Mouse (Mus musculus) heart, embryonic 11.5 days (tissue): ENCODE measurements around the gene Tspan2. TPM values are rescaled to one million over a fixed set of nuclear protein-coding genes. Genes with fewer than 3 reads are reported as not detected.

Experiments used
- ATAC-seq: fragments of 200-750 bp; cut with Nextera tagmentation; replicated peaks from 2 replicates; pipeline ENCODE4 v1.8.0; 2017; ENCODE audit warnings: moderate library complexity; ENCODE audit not compliant: insufficient number of reproducible peaks, low FRiP score, low TSS enrichment
- H3K27ac ChIP-seq: fragments of 300-500 bp; sonication (generic); 2 replicates; pipeline ENCODE4 v1.5.1; 2014; ENCODE audit warnings: mild to moderate bottlenecking, low read depth, low read length
- H3K27me3 ChIP-seq: fragments of 300-500 bp; sonication (generic); 2 replicates; pipeline ENCODE4 v1.6.1; 2014; ENCODE audit warnings: mild to moderate bottlenecking, low read length, mixed read lengths; ENCODE audit not compliant: control insufficient read depth, insufficient read depth
- H3K36me3 ChIP-seq: fragments of 300-500 bp; sonication (generic); 2 replicates; pipeline ENCODE4 v1.6.1; 2014; ENCODE audit warnings: mild to moderate bottlenecking, low read length, moderate library complexity, mixed read lengths; ENCODE audit not compliant: control insufficient read depth, insufficient read depth
- H3K4me1 ChIP-seq: fragments of 300-500 bp; sonication (generic); 2 replicates; pipeline ENCODE4 v1.6.1; 2014; ENCODE audit warnings: low read length; ENCODE audit not compliant: control insufficient read depth, insufficient read depth
- H3K4me2 ChIP-seq: fragments of 300-500 bp; sonication (generic); 2 replicates; pipeline ENCODE4 v1.6.1; 2014; ENCODE audit warnings: mild to moderate bottlenecking, moderate library complexity
- H3K4me3 ChIP-seq: fragments of 300-500 bp; sonication (generic); 2 replicates; pipeline ENCODE4 v1.5.1; 2014; ENCODE audit warnings: low read depth, low read length
- H3K9ac ChIP-seq: fragments of 300-500 bp; sonication (generic); 2 replicates; pipeline ENCODE4 v1.6.1; 2014; ENCODE audit warnings: mild to moderate bottlenecking, low read depth, low read length, moderate library complexity
- H3K9me3 ChIP-seq: fragments of 300-500 bp; sonication (generic); replicated peaks from 2 replicates; pipeline ENCODE4 v1.6.1; 2016; ENCODE audit warnings: low read length; ENCODE audit not compliant: control insufficient read depth
- WGBS: fragments of 180-500 bp; shearing (Covaris S2); extraction: QIAGEN DNeasy Blood & Tissue Kit; methylation state at CpG from one replicate; pipeline ENCODE4 v1.1.7; 2014; ENCODE audit not compliant: insufficient replicate concordance; 5-methylcytosine and 5-hydroxymethylcytosine counted together
- polyA plus RNA-seq: library from polyadenylated mRNA; unstranded; fragments of >200 nt; fragmentation: Nextera tagmentation; extraction: Ambion mirVana; gene quantifications from 2 replicates; pipeline ENCODE4 v1.2.1, GENCODE M21; 2014

The Tspan2 gene
- polyA plus RNA-seq, 1 experiment from 2014 or later: 34.3 TPM

DNA sequence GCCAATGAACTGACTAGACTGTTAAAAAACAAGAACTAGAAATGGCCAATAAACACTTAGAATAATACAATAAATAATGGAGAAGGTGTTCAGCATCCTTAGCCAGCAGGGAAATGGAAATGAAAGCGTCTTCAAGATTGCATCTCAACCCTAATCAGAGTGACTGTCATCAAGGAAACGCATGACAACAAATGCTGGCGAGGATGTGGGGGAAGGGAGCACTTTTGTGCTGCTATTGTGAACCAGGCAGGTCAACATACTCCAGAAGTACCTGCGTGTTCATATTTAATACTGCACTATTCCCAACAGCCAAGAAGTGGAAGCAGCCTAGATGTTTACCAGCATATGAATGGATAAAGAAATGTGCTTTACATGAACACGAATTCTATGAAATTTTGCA, 4.9 kb upstream of the Tspan2 start:
- Histone ChIP-seq H3K4me3 (no peak overlapping the region), H3K4me1 (peaks cover 4% of the 10 kb centered on the region), H3K4me2 (no peak overlapping the region), H3K9ac (no peak overlapping the region), H3K9me3 (no peaks in the 10 kb centered on the region), H3K27me3 (no peaks in the 10 kb centered on the region), H3K27ac (no peak overlapping the region), H3K36me3 (no peaks in the 10 kb centered on the region)
- WGBS: 53% methylated on average over 5 of the region's 5 CpGs
- ATAC-seq: no peak

GRCm38 (mm10) chr3:102731112-102731511, 3.2 kb upstream of the Tspan2 start:
- Histone ChIP-seq H3K9ac (no peak overlapping the region), H3K36me3 (no peaks in the 10 kb centered on the region), H3K27ac (no peak overlapping the region), H3K4me2 (no peak overlapping the region), H3K4me3 (no peak overlapping the region), H3K9me3 (no peaks in the 10 kb centered on the region), H3K27me3 (no peaks in the 10 kb centered on the region), H3K4me1 (peaks cover 7% of the 10 kb centered on the region)
- no peak for ATAC-seq
- WGBS: 63% methylated on average over 3 of the region's 3 CpGs

- H3K27me3 ChIP-seq: no peaks in the 10 kb centered on the region
- no peak overlapping the region for H3K4me2 ChIP-seq
- no peak overlapping the region for H3K27ac ChIP-seq
- no peaks in the 10 kb centered on the region for H3K9me3 ChIP-seq
- WGBS: 76% methylated on average over 4 of the region's 4 CpGs
- peaks cover 20% of the 10 kb centered on the region for H3K4me1 ChIP-seq
- no peak overlapping the region for H3K4me3 ChIP-seq
- no peak overlapping the region for H3K9ac ChIP-seq
- no peak for ATAC-seq
- H3K36me3 ChIP-seq: no peaks in the 10 kb centered on the region
Measured at GRCm38 (mm10) chr3:102732619-102733018, 1.7 kb upstream of the Tspan2 start.

- no peaks in the 10 kb centered on the region for H3K9me3 ChIP-seq
- no peak overlapping the region for H3K4me2 ChIP-seq
- H3K27me3 ChIP-seq: no peaks in the 10 kb centered on the region
- no peak overlapping the region for H3K9ac ChIP-seq
- H3K36me3 ChIP-seq: no peaks in the 10 kb centered on the region
- no peak overlapping the region for H3K27ac ChIP-seq
- WGBS: 89% methylated on average over 3 of the region's 3 CpGs
- no peak overlapping the region for H3K4me3 ChIP-seq
- H3K4me1 ChIP-seq: peaks cover 24% of the 10 kb centered on the region
- ATAC-seq: no peak
Measured at GRCm38 (mm10) chr3:102733050-102733449, 1.3 kb upstream of the Tspan2 start.

- 11% methylated on average over 6 of the region's 6 CpGs for WGBS
- H3K4me3 ChIP-seq: peak overlapping the region; percentile 83
- H3K27me3 ChIP-seq: no peaks in the 10 kb centered on the region
- no peak for ATAC-seq
- H3K9ac ChIP-seq: peak overlapping the region; percentile 93
- H3K36me3 ChIP-seq: no peaks in the 10 kb centered on the region
- peak overlapping the region; percentile 86 for H3K4me2 ChIP-seq
- peaks cover 33% of the 10 kb centered on the region for H3K4me1 ChIP-seq
- H3K27ac ChIP-seq: peak overlapping the region; percentile 98
- no peaks in the 10 kb centered on the region for H3K9me3 ChIP-seq
Measured at GRCm38 (mm10) chr3:102733936-102734312, 405 bp upstream of the Tspan2 start.

DNA sequence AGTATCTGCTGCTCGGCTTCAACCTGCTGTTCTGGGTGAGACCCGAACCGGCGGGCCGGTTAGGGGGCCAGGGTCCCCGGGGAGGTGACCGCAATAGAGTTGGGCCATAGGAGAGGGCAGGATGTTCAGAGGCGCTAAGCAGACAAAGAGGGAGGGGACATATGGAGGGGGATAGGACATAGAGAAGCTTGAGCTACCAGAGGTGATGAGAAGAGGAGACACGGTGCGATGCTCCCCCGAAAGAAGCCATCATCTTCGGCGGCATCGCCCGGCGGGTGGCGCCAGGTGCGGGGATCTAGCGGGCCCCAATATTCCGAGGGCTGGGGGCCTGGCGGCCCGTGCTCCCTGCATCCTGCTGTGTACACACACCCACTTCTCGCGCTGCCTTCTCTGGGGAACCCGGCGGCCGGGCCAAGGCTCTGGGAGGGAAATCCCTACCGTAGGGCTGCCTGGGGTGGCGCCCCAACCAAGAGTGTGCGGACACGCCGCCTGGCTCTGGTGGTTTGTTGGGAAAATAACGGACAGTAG, 766 bp downstream of the Tspan2 start:
- Histone ChIP-seq H3K36me3 (no peaks in the 10 kb centered on the region), H3K4me3 (peak overlapping the region; percentile 83), H3K9me3 (no peaks in the 10 kb centered on the region), H3K9ac (peak overlapping the region; percentile 93), H3K27me3 (no peaks in the 10 kb centered on the region), H3K4me2 (peak overlapping the region; percentile 86), H3K27ac (peak overlapping the region; percentile 98), H3K4me1 (peaks cover 36% of the 10 kb centered on the region)
- WGBS: 1% methylated on average over 33 of the region's 33 CpGs
- peak; percentile 56 for ATAC-seq

- Histone ChIP-seq H3K4me3 (peak overlapping the region; percentile 83), H3K4me1 (peaks cover 36% of the 10 kb centered on the region), H3K36me3 (no peaks in the 10 kb centered on the region), H3K27me3 (no peaks in the 10 kb centered on the region), H3K9me3 (no peaks in the 10 kb centered on the region), H3K27ac (peak overlapping the region; percentile 98), H3K9ac (peak overlapping the region; percentile 93), H3K4me2 (peak overlapping the region; percentile 86)
- 56% methylated on average over 6 of the region's 6 CpGs for WGBS
- ATAC-seq: no peak
Measured at GRCm38 (mm10) chr3:102735638-102736037, 1.3 kb downstream of the Tspan2 start.

DNA sequence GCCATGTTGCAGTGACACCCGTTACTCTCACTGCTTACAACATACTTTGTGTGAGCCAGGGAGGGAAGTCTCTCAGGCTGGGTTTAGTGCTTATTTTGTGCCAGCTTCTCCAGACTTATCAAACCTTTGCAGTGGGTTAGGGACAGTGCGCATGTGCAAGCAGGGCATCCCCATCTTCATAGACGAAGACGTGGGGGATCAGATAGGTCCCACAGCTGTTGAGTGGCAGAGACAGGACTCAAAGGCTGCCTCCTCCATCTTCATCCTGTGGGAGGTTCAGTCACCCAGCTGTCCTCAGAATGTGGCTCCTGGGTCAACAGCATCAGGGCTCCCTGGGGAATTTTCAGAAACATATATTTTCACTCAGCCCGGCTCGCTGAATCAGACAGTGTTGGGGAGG, 2.1 kb downstream of the Tspan2 start:
- no peak for ATAC-seq
- Histone ChIP-seq H3K9me3 (no peaks in the 10 kb centered on the region), H3K4me1 (peaks cover 40% of the 10 kb centered on the region), H3K27ac (no peak overlapping the region), H3K4me3 (no peak overlapping the region), H3K9ac (no peak overlapping the region), H3K36me3 (no peaks in the 10 kb centered on the region), H3K27me3 (no peaks in the 10 kb centered on the region), H3K4me2 (peak overlapping the region; percentile 86)
- WGBS: 68% methylated on average over 6 of the region's 6 CpGs

DNA sequence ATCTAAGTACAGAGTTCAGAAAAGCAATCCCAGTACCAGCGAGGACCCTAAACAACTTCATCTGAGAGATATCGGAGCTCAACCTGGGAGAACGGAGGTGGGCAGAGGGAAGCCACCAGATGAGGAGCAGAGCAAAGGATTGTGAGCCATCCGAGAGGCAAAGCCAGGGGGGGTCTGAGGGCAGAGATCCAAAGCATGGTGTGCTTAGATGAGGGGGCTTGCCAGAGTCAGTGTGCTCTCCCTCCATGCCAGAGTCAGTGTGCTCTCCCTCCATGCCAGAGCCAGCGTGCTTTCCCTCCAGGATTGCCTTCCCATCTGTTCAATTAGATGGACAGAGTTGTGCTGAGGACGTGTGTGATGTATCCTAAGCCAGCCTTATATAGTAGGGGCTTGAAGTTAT, 2.8 kb downstream of the Tspan2 start:
- Histone ChIP-seq H3K4me2 (no peak overlapping the region), H3K27me3 (no peaks in the 10 kb centered on the region), H3K4me1 (peaks cover 46% of the 10 kb centered on the region), H3K9ac (no peak overlapping the region), H3K9me3 (no peaks in the 10 kb centered on the region), H3K36me3 (no peaks in the 10 kb centered on the region), H3K4me3 (no peak overlapping the region), H3K27ac (no peak overlapping the region)
- ATAC-seq: no peak
- 72% methylated on average over 6 of the region's 6 CpGs for WGBS
